Mouse (Mus musculus): ENCODE measurements around the gene Fam53a. TPM values are rescaled to one million over a fixed set of nuclear protein-coding genes. Genes with fewer than 3 reads are reported as not detected.

Gene Fam53a
- total RNA-seq, 2 experiments from 2014 or later: 21.8 to 24.2 TPM

DNA sequence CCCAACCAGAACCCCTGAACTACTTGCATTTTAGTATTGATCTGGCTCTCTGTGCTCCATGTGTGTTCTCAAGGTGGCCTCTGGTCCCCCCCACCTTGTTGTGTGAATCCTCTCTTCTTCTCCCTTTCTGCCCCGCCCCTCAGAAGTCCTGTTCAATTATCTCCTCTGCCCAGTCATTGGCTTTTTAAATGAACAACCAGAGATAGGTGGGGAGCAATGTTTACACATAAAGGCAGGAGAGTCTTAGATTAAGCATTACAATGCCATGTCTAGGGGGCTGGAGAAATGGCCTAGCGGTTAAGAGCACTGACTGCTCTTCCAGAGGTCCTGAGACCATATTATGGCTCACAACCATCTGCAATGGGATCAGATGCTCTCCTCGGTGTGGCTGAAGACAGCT, 5.9 kb upstream of the Fam53a start:
- DNase-seq (ENCODE audit: low spot score in 2 of 2): no peak

- DNase-seq (ENCODE audit: low spot score in 2 of 2): no peak
Observed at GRCm38 (mm10) chr5:33632526-33632925, 3.1 kb upstream of the Fam53a start.

GRCm38 (mm10) chr5:33630615-33631014, 1.2 kb upstream of the Fam53a start:
- DNase-seq (ENCODE audit: low spot score in 2 of 2): no peak

- peak in 1 of 2 experiments; percentile 30 for DNase-seq (ENCODE audit: low spot score in 2 of 2)
Observed at GRCm38 (mm10) chr5:33630061-33630460, 626 bp upstream of the Fam53a start.

GRCm38 (mm10) chr5:33628820-33629300, 575 bp downstream of the Fam53a start:
- DNase-seq (ENCODE audit: low spot score in 2 of 2): peak in 1 of 2 experiments; percentile 24

DNA sequence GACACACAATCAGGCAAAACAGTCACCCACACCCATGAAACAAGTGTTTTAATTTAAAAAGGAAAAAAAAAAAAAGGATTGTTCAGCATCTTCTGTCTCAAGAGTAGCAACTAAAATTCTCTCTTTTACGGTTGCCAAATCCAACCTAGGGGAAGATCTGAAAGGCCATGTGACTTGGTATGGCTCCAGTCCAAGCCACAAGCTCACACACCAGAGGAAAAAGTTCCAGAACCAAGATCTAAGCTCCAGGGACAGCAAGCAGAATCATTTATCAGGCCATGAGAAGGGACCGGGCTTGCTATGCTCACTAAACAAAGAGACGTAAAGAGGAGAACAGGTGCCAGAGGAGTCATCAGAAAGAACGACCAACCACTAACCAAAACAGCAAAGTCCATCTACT, 1.5 kb downstream of the Fam53a start:
- DNase-seq (ENCODE audit: low spot score in 2 of 2): no peak

- DNase-seq (ENCODE audit: low spot score in 2 of 2): no peak
Observed at GRCm38 (mm10) chr5:33623766-33624165, 5.7 kb downstream of the Fam53a start.

DNA sequence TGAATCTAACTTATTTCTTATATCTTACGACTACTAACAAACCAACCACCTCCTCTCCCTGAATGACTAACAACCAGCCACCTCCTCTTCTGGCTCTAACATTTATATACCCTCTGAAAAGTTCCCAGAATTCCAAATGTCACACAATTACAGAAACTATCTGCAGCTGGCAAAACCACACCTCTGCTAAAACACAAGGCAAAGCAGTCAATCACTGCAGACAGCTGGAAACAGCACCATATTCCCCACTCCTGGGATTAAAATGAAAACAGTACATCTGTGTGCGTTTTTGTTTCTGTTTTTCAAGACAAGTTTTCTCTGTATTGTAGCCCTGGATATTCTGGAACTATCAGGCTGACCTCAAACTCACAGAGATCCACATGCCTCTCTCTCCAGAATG, 6.8 kb downstream of the Fam53a start:
- DNase-seq (ENCODE audit: low spot score in 2 of 2): no peak

DNA sequence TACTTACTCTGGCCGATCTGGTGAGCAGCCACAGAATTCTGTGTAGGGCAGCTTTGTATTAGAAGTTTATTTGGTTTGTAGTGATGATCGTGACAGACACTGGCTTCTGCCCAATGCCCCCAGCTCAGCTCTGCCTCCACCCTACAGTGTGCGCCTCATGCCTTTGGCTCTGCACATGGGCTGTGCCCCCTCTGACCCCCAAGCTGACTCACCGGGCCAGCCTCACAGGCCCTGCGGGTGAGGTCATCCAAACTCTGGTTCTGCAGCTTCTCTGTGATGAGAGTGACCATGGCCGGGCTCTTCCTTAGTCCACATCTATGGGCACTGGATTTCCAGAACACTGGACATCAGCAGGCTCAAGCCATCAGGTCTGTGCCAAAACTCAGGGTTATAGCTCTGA, 15.0 kb downstream of the Fam53a start:
- DNase-seq (ENCODE audit: low spot score in 2 of 2): no peak

GRCm38 (mm10) chr5:33611795-33612194, 17.6 kb downstream of the Fam53a start:
- DNase-seq (ENCODE audit: low spot score in 2 of 2): no peak

- DNase-seq (ENCODE audit: low spot score in 2 of 2): no peak
Observed at GRCm38 (mm10) chr5:33609226-33609625, 20.2 kb downstream of the Fam53a start.

DNA sequence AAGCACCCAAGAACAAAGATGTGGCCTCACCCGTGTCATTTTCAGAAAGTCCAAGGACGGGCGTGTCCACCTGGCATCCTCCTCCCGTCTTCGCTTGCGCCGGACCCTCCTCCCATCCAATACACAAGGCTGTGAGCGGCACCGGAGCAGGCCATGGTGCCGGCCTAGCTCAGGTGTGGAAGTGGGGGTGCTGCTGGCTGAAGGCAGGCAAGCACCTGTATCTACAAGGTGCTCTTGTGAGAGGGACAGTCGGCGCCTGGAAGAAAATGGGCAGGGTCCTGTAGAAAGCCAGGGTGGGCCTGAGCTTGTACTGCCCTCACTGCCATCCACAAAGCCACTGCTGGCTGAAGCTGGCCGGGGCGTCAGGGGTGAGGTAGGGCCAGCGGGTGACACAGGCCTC, 22.0 kb downstream of the Fam53a start:
- DNase-seq (ENCODE audit: low spot score in 2 of 2): no peak

DNA sequence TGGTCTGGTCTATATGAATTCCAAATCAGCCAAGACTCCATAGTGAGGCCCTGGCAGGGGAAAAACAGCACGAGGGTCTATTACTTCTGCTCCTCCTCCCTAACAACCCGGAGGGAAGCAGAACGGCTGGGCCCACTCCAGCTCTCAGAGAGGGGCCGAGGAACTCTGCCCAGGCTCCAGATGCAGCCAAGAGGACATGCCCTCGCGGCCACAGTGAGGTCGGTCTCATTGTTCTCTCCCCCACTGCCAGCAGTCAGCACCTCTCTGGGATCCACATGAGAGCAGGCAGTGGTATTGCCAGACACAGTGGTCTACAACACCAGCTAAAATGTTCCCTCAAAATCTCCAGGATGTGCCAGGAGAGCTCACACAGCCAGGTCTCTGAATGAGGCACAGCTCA, 22.8 kb downstream of the Fam53a start:
- DNase-seq (ENCODE audit: low spot score in 2 of 2): no peak

GRCm38 (mm10) chr5:33605314-33605713, 24.1 kb downstream of the Fam53a start:
- DNase-seq (ENCODE audit: low spot score in 2 of 2): no peak

DNA sequence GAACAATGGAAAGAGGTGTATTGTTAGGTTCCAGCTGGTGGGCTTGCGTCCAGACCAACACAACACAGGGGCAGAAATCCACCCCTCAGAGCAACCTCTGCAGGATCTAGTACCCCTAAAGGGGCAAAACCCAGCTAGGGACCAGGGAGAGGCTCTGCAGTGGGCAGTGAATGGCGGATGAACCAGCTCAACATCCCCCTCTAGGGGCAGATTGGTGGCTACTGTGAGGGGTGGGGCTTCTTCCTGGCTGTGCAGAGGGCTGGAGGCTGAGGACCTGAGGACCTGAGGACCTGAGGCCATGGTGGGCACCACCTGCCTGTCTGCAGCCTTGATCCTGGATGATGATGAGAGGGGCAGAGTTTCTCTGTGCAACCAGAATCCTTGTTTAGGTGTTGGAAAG, 35.8 kb downstream of the Fam53a start:
- DNase-seq (ENCODE audit: low spot score in 2 of 2): no peak

DNA sequence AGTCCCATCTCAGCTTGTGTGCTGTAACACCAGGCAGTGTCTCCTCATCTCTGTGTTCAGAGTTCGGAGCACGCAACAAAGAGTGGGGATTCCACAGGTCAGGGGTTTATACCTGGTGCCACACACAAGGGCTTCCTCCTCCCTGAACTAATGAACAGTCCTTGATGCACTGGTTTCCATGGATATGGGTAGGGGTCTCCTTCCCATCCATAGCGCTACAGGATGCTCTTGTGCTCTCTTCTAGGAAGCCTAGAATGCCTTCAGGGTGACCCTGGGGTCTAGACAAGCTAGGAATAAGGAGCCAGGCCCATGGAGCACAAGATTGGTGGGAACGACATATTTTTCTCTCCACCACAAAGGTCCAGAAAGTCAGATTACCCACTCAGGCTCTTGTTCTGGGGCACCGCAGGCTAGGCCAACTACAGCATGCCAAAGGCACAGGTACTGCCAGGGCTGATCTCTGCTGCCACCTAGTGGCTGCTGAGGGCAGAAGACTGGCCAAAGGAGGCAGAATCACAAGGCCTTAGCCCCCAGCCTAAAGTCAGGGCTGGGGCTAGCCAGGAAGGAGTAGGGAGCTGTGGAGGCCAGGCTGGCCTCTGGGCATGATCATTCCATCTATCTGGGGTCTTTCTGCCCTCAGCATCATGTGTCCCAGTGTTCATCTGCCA, 40.1 kb downstream of the Fam53a start:
- peak; percentile 65 to 72 for DNase-seq (ENCODE audit: low spot score in 2 of 2)

- no peak for DNase-seq (ENCODE audit: low spot score in 2 of 2)
Observed at GRCm38 (mm10) chr5:33588066-33588465, 41.4 kb downstream of the Fam53a start.

GRCm38 (mm10) chr5:33587498-33588058, 41.9 kb downstream of the Fam53a start:
- no peak for DNase-seq (ENCODE audit: low spot score in 2 of 2)

- no peak for DNase-seq (ENCODE audit: low spot score in 2 of 2)
Observed at GRCm38 (mm10) chr5:33580336-33580735, 49.1 kb downstream of the Fam53a start.

- DNase-seq (ENCODE audit: low spot score in 2 of 2): no peak
Observed at GRCm38 (mm10) chr5:33574207-33574606, 55.2 kb downstream of the Fam53a start.

- no peak for DNase-seq (ENCODE audit: low spot score in 2 of 2)
Observed at GRCm38 (mm10) chr5:33565886-33566285, 63.5 kb downstream of the Fam53a start.

DNA sequence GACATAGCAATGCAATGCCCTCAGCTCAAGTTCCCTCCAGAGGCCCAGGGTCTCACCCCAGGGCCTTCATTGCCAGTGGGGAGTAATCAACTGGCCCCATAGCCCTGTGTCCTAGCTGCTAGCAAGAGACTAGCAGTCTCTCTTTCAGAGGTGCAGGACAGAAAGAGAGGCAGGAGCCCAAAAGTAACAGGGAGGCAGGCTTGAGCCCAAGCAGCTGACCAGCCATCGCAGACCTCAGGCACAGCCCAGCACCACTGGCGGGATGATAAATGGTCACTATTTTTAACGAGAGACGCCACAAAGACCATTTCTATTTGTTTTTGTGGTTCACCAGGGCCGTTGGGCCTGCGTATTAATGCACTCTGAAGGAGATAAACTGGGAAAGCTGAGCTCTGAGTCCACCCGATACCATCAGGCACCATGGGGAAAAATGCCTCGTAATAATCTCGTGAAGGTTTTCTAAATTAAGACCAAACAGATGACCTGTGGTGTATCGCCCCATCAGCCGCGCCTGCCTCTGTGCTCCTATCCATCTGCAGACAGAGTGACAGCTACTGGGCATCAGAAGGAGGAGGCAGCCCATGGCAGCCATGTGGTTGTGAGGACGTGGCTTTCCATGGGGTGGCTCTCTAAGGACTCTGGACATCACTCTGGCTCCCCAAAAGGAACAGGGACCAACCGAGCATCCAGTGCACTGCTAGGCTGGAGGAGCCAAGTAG, 73.0 kb downstream of the Fam53a start:
- DNase-seq (ENCODE audit: low spot score in 2 of 2): no peak
